Mouse (Mus musculus) hindbrain, postnatal 0 days (tissue): ENCODE data around the gene Ubb. TPM values are rescaled to one million over a fixed set of nuclear protein-coding genes. Genes with fewer than 3 reads are reported as not detected.
A peak's percentile ranks its signal among the peaks of the same experiment; 100 is the strongest.
"Not testable (repeated sequence)": the region's sequence is repeated elsewhere in the genome, so short reads cannot be mapped to it uniquely, and the experiment has no call there.

Experiments
- ATAC-seq: fragments of 200-750 bp; cut with Nextera tagmentation; 2 replicates; pipeline ENCODE4 v1.8.0; 2017; ENCODE audit warnings: mild to moderate bottlenecking, moderate TSS enrichment, moderate library complexity
- DNase-seq: peaks from one replicate; pipeline ENCODE4 v3.0.0-alpha.2; 2015; ENCODE audit warnings: low spot score
- H3K27ac ChIP-seq: fragments of 300-500 bp; sonication (generic); 2 replicates; pipeline ENCODE4 v1.5.1; 2014; ENCODE audit warnings: mild to moderate bottlenecking
- H3K27me3 ChIP-seq: fragments of 300-500 bp; sonication (generic); 2 replicates; pipeline ENCODE4 v1.6.1; 2014; ENCODE audit warnings: low read length, mixed read lengths; ENCODE audit not compliant: insufficient read depth
- H3K36me3 ChIP-seq: fragments of 300-500 bp; sonication (generic); 2 replicates; pipeline ENCODE4 v1.6.1; 2014; ENCODE audit warnings: low read length, mixed read lengths; ENCODE audit not compliant: insufficient read depth
- H3K4me1 ChIP-seq: fragments of 300-500 bp; sonication (generic); 2 replicates; pipeline ENCODE4 v1.6.1; 2014; ENCODE audit warnings: antibody characterized with exemption, low read length, mixed read lengths; ENCODE audit not compliant: insufficient read depth
- H3K4me2 ChIP-seq: fragments of 300-500 bp; sonication (generic); 2 replicates; pipeline ENCODE4 v1.6.1; 2014; ENCODE audit warnings: low read depth, mild to moderate bottlenecking, low read length, moderate library complexity, mixed read lengths
- H3K4me3 ChIP-seq: fragments of 300-500 bp; sonication (generic); 2 replicates; pipeline ENCODE4 v1.5.1; 2014; ENCODE audit warnings: low read length
- H3K9ac ChIP-seq: fragments of 300-500 bp; sonication (generic); replicated peaks from 2 replicates; pipeline ENCODE4 v1.6.1; 2014; ENCODE audit warnings: mild to moderate bottlenecking, low read length, moderate library complexity, mixed read lengths
- H3K9me3 ChIP-seq: fragments of 300-500 bp; sonication (generic); 2 replicates; pipeline ENCODE4 v1.6.1; 2016; ENCODE audit warnings: low read length, mixed read lengths
- CTCF ChIP-seq: IDR thresholded peaks from 2 replicates; pipeline ENCODE4 v1.5.1; 2016; ENCODE audit warnings: antibody characterized with exemption, control low read depth, low read depth
- WGBS: fragments of 180-500 bp; shearing (Covaris S2); extraction: QIAGEN DNeasy Blood & Tissue Kit; methylation state at CpG from one replicate; pipeline ENCODE4 v1.1.7; 2014; 5-methylcytosine and 5-hydroxymethylcytosine counted together
- polyA plus RNA-seq: library from polyadenylated mRNA; unstranded; fragments of >200 nt; fragmentation: Nextera tagmentation; extraction: Ambion mirVana; gene quantifications from 2 replicates; pipeline ENCODE4 v1.2.1, GENCODE M21; 2015
- total RNA-seq: library from RNA; depleted of rRNA; stranded (reverse); fragments of >200 nt; gene quantifications from 2 replicates; pipeline ENCODE4 v1.2.3, GENCODE M21; 2014; rRNA removed

Ubb gene
- 1,525 and 1,633 TPM in 2 replicates for total RNA-seq
- 4,229 and 4,277 TPM in 2 replicates for polyA plus RNA-seq

GRCm38 (mm10) chr11:62550727-62551225 is at the start of gene Ubb:
Gene Ubb (plus strand): TSS chr11:62551171.
- Histone ChIP-seq H3K36me3 (peaks cover 7% of the 10 kb centered on the region; the same call in 1 of the 2 replicates), H3K4me3 (peak within 1 kb of the TSS; percentile 79), H3K27me3 (no peaks in the 10 kb centered on the region), H3K4me2 (peak within 1 kb of the TSS; percentile 93), H3K27ac (peak within 1 kb of the TSS; percentile 100), H3K9me3 (no peaks in the 10 kb centered on the region), H3K9ac (peak within 1 kb of the TSS; percentile 95), H3K4me1 (peaks cover 18% of the 10 kb centered on the region)
- TF ChIP-seq CTCF = no peak
- DNase-seq = peak; percentile 100
- peak; percentile 97 for ATAC-seq
- under 1% methylated on average over 40 of the region's 40 CpGs for WGBS

GRCm38 (mm10) chr11:62507683-62508082 is 43.3 kb upstream of the Ubb start:
- no peak overlapping the region for H3K27ac ChIP-seq
- WGBS = 89% methylated on average over 4 of the region's 4 CpGs

GRCm38 (mm10) chr11:62508365-62508764 is 42.6 kb upstream of the Ubb start:
- not testable (repeated sequence) for ATAC-seq, H3K27me3 ChIP-seq, H3K4me2 ChIP-seq, DNase-seq, H3K36me3 ChIP-seq, H3K9me3 ChIP-seq, H3K4me3 ChIP-seq, H3K4me1 ChIP-seq, H3K9ac ChIP-seq, H3K27ac ChIP-seq
- 93% methylated on average over 13 of the region's 13 CpGs for WGBS

More at GRCm38 (mm10) chr11:62507683-62508082, 43.3 kb upstream of the Ubb start:
- no peak for TF ChIP-seq CTCF
- no peak for ATAC-seq
- Histone ChIP-seq H3K9ac (no peak overlapping the region), H3K27me3 (no peaks in the 10 kb centered on the region), H3K4me1 (no peaks in the 10 kb centered on the region), H3K4me2 (no peak overlapping the region), H3K4me3 (no peak overlapping the region), H3K36me3 (no peaks in the 10 kb centered on the region), H3K9me3 (no peaks in the 10 kb centered on the region)
- no peak for DNase-seq

GRCm38 (mm10) chr11:62508816-62509215 is 42.2 kb upstream of the Ubb start:
- not testable (repeated sequence) for H3K27ac ChIP-seq, H3K4me2 ChIP-seq, H3K27me3 ChIP-seq, H3K4me3 ChIP-seq, H3K36me3 ChIP-seq, H3K9ac ChIP-seq, ATAC-seq, DNase-seq, H3K9me3 ChIP-seq, H3K4me1 ChIP-seq
- 94% methylated on average over 5 of the region's 5 CpGs for WGBS

- no peak overlapping the region for H3K27ac ChIP-seq
- WGBS = 82% methylated on average over 3 of the region's 3 CpGs
- no peak overlapping the region for H3K4me3 ChIP-seq
- H3K36me3 ChIP-seq = no peaks in the 10 kb centered on the region
- H3K9ac ChIP-seq = no peak overlapping the region
- ATAC-seq (no peak), DNase-seq (no peak)
- no peaks in the 10 kb centered on the region for H3K27me3 ChIP-seq
- no peak for TF ChIP-seq CTCF
- H3K4me1 ChIP-seq = no peaks in the 10 kb centered on the region
- no peaks in the 10 kb centered on the region for H3K9me3 ChIP-seq
- no peak overlapping the region for H3K4me2 ChIP-seq
Observed at GRCm38 (mm10) chr11:62509571-62509970, 41.4 kb upstream of the Ubb start.

GRCm38 (mm10) chr11:62510956-62511355 is 40.0 kb upstream of the Ubb start:
- H3K9ac ChIP-seq = no peak overlapping the region
- no peaks in the 10 kb centered on the region for H3K36me3 ChIP-seq
- H3K27ac ChIP-seq = no peak overlapping the region
- H3K27me3 ChIP-seq = no peaks in the 10 kb centered on the region
- 86% methylated on average over 5 of the region's 5 CpGs for WGBS
- ATAC-seq (no peak), DNase-seq (no peak)
- no peaks in the 10 kb centered on the region for H3K4me1 ChIP-seq
- TF ChIP-seq CTCF = no peak
- H3K4me2 ChIP-seq = no peak overlapping the region
- no peaks in the 10 kb centered on the region for H3K9me3 ChIP-seq
- no peak overlapping the region for H3K4me3 ChIP-seq

- no peak for ATAC-seq
- no peaks in the 10 kb centered on the region for H3K4me1 ChIP-seq
- WGBS = 66% methylated on average over 13 of the region's 13 CpGs
- H3K27ac ChIP-seq = no peak overlapping the region
- H3K4me2 ChIP-seq = no peak overlapping the region
- no peaks in the 10 kb centered on the region for H3K36me3 ChIP-seq
- no peaks in the 10 kb centered on the region for H3K9me3 ChIP-seq
- TF ChIP-seq CTCF = no peak
- H3K27me3 ChIP-seq = no peaks in the 10 kb centered on the region
- H3K9ac ChIP-seq = no peak overlapping the region
- H3K4me3 ChIP-seq = no peak overlapping the region
- DNase-seq = no peak
Observed at GRCm38 (mm10) chr11:62511444-62512202, 39.3 kb upstream of the Ubb start.
